Mouse (Mus musculus) liver, embryonic 14.5 days (tissue): ENCODE data around the gene Dock4. TPM values are rescaled to one million over a fixed set of nuclear protein-coding genes. Genes with fewer than 3 reads are reported as not detected.

Experiments used
- ATAC-seq: fragments of 200-750 bp; cut with Nextera tagmentation; 2 replicates; pipeline ENCODE4 v1.8.0; 2017; ENCODE audit warnings: moderate number of reproducible peaks, mild to moderate bottlenecking, moderate library complexity; ENCODE audit not compliant: insufficient read depth
- DNase-seq, 3 experiments: peaks; one replicate each; pipeline ENCODE4 v3.0.0-alpha.2; 2012 to 2013; ENCODE audit warnings: low read depth in 3 of 3, low spot score in 3 of 3
- H3K27ac ChIP-seq: fragments of 300-500 bp; sonication (generic); 2 replicates; pipeline ENCODE4 v1.5.1; 2014; ENCODE audit warnings: moderate library complexity, mild to moderate bottlenecking, control low read depth, inconsistent platforms
- H3K27me3 ChIP-seq: fragments of 300-500 bp; sonication (generic); 2 replicates; pipeline ENCODE4 v1.6.1; 2014; ENCODE audit warnings: mild to moderate bottlenecking, low read length, moderate library complexity; ENCODE audit not compliant: control insufficient read depth, insufficient read depth
- H3K36me3 ChIP-seq: fragments of 300-500 bp; sonication (generic); replicated peaks from 2 replicates; pipeline ENCODE4 v1.6.1; 2014; ENCODE audit warnings: low read depth; ENCODE audit not compliant: control insufficient read depth, insufficient read depth
- H3K4me1 ChIP-seq, 2 experiments: fragments of 200-500 bp in 1 of 2; fragments of 300-500 bp in 1 of 2; sonication (generic) in 1 of 2; replicated peaks; 2 replicates each; pipeline ENCODE4 v1.6.1; 2012 to 2014; ENCODE audit warnings: antibody characterized with exemption in 1 of 2, inconsistent platforms in 1 of 2, low read length in 1 of 2; ENCODE audit not compliant: control insufficient read depth in 2 of 2, insufficient read depth in 2 of 2
- H3K4me2 ChIP-seq: fragments of 300-500 bp; sonication (generic); 2 replicates; pipeline ENCODE4 v1.6.1; 2014; ENCODE audit warnings: low read depth, mild to moderate bottlenecking, control low read depth, moderate library complexity
- H3K4me3 ChIP-seq, 2 experiments: fragments of 200-500 bp in 1 of 2; fragments of 300-500 bp in 1 of 2; sonication (generic) in 1 of 2; 2 replicates each; pipeline ENCODE4 v1.5.1; 2012 to 2014; ENCODE audit warnings: low read depth in 2 of 2, low read length in 2 of 2, mild to moderate bottlenecking in 2 of 2, control low read depth in 1 of 2, inconsistent platforms in 1 of 2, moderate library complexity in 1 of 2; ENCODE audit not compliant: insufficient read depth in 1 of 2
- H3K9ac ChIP-seq: fragments of 300-500 bp; sonication (generic); replicated peaks from 2 replicates; pipeline ENCODE4 v1.6.1; 2014; ENCODE audit warnings: mild to moderate bottlenecking, control low read depth, moderate library complexity
- H3K9me3 ChIP-seq: fragments of 300-500 bp; sonication (generic); 2 replicates; pipeline ENCODE4 v1.6.1; 2016; ENCODE audit warnings: low read length, mixed read lengths; ENCODE audit not compliant: control insufficient read depth
- CTCF ChIP-seq: IDR thresholded peaks from 2 replicates; pipeline ENCODE4 v1.5.1; 2016; ENCODE audit warnings: antibody characterized with exemption, low read depth, control low read depth
- EP300 ChIP-seq: IDR thresholded peaks from 2 replicates; pipeline ENCODE4 v1.6.1; 2016; ENCODE audit warnings: antibody characterized with exemption, low read depth
- WGBS: fragments of 180-500 bp; shearing (Covaris S2); extraction: QIAGEN DNeasy Blood & Tissue Kit; methylation state at CpG from one replicate; pipeline ENCODE4 v1.1.7; 2014; ENCODE audit not compliant: insufficient replicate concordance; 5-methylcytosine and 5-hydroxymethylcytosine counted together
- polyA plus RNA-seq, 2 experiments: library from polyadenylated mRNA; depleted of rRNA in 1 of 2; stranded (reverse) in 1 of 2; unstranded in 1 of 2; fragments of >200 nt; fragmentation: Nextera tagmentation in 1 of 2; extraction: Ambion mirVana in 1 of 2; gene quantifications; 2 replicates each; pipeline versions ENCODE4 v1.2.1 to v1.2.3; 2012 to 2014

Dock4 gene
- polyA plus RNA-seq, 2 experiments: 0.49 to 0.57 TPM

DNA sequence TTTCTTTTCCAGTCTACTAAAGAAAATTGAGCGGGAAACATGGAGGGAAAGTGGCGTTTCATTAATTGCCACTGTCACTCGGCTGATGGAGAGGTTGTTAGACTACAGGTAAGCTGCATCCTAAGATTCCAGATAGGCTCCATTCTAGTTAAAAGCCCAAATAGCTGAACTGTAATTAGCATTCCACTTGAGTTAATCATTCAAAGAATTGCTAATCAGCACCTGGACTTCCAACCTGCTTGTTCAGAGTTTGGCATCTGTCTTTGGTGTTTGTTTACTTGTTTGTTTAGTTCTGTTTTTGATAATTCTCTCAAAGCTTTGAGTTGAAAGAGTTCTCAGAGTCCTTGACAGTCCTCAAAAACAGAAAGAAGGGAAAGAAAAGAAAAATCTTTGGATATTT, 349.0 kb downstream of the Dock4 start:
- H3K27me3 ChIP-seq: no peaks in the 10 kb centered on the region
- H3K4me3 ChIP-seq: no peak overlapping the region
- no peaks in the 10 kb centered on the region for H3K36me3 ChIP-seq
- no peak for TF ChIP-seq CTCF
- TF ChIP-seq EP300: no peak
- H3K4me2 ChIP-seq: no peak overlapping the region
- DNase-seq (no peak), ATAC-seq (no peak)
- peaks cover 2 to 12% of the 10 kb centered on the region in 2 experiments; a peak in 2 of 4 replicates for H3K4me1 ChIP-seq
- H3K9me3 ChIP-seq: no peaks in the 10 kb centered on the region
- no peak overlapping the region for H3K27ac ChIP-seq
- WGBS: 71% methylated on average over 3 of the region's 3 CpGs
- no peak overlapping the region for H3K9ac ChIP-seq

DNA sequence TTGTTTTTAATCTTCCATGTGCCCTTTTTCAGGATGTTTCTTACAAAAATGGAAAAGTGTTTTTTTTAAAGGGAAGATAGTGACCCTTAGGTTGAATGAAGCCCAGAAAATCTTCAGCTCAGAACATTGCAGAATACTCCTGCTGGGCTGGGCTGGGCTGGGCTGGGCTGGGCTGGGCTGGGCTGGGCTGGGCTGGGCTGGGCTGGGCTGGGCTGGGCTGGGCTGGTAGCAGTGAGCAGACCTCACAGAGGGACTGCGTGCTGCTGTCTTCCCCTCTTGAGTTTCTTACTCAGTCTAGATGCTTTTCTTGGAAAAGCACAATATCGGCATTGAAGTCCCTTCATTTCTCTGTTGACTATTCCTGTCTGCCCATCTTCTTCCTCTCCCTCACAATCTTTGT, 350.0 kb downstream of the Dock4 start:
- DNase-seq: no peak
- no peaks in the 10 kb centered on the region for H3K36me3 ChIP-seq
- TF ChIP-seq EP300 (no peak), CTCF (no peak)
- H3K4me3 ChIP-seq: no peak overlapping the region
- H3K4me2 ChIP-seq: no peak overlapping the region
- no peaks in the 10 kb centered on the region for H3K27me3 ChIP-seq
- H3K4me1 ChIP-seq: peaks cover 2 to 12% of the 10 kb centered on the region in 2 experiments; a peak in 2 of 4 replicates
- H3K9me3 ChIP-seq: no peaks in the 10 kb centered on the region
- no peak overlapping the region for H3K9ac ChIP-seq
- no peak for ATAC-seq
- WGBS: 26% methylated on average over 2 of the region's 2 CpGs
- no peak overlapping the region for H3K27ac ChIP-seq

DNA sequence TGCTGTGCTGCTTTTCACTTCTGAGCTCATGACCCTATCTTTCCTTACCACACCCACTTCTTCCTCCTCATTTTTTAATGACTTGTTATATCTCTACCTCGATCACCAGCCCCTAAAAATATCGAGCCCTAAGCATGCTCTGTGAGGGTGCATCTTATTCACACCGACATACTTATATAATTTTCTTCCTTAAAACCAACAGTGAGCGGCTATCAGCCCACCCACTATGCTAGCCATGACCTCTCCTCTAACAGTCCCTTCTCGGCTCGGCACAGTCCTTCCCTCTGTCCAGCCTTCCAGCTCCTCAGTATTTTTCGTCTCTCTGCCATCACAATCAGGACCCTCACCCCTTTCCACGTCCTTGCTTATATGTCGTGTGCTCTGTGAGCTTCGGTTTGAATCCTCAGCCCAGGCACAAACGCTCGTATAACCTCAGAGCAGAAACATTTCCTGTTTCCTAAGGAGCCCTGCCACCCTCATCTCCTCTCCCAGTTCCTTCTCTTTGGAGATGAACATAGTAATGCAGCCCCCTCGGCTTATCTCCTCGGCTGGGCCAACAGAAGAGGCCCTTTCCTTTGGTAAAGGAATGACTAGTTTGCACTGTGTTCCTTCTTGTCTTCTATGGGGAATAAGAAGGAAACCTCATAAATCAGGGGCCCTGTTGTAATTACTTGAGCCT, 351.2 kb downstream of the Dock4 start:
- H3K27me3 ChIP-seq: no peaks in the 10 kb centered on the region
- TF ChIP-seq EP300 (no peak), CTCF (no peak)
- H3K36me3 ChIP-seq: no peaks in the 10 kb centered on the region
- peaks cover 2 to 12% of the 10 kb centered on the region in 2 experiments; a peak in 2 of 4 replicates for H3K4me1 ChIP-seq
- ATAC-seq (no peak), DNase-seq (no peak)
- no peak overlapping the region for H3K27ac ChIP-seq
- H3K4me2 ChIP-seq: no peak overlapping the region
- H3K9ac ChIP-seq: no peak overlapping the region
- no peak overlapping the region for H3K4me3 ChIP-seq
- 8% methylated on average over 14 of the region's 14 CpGs for WGBS
- H3K9me3 ChIP-seq: no peaks in the 10 kb centered on the region

DNA sequence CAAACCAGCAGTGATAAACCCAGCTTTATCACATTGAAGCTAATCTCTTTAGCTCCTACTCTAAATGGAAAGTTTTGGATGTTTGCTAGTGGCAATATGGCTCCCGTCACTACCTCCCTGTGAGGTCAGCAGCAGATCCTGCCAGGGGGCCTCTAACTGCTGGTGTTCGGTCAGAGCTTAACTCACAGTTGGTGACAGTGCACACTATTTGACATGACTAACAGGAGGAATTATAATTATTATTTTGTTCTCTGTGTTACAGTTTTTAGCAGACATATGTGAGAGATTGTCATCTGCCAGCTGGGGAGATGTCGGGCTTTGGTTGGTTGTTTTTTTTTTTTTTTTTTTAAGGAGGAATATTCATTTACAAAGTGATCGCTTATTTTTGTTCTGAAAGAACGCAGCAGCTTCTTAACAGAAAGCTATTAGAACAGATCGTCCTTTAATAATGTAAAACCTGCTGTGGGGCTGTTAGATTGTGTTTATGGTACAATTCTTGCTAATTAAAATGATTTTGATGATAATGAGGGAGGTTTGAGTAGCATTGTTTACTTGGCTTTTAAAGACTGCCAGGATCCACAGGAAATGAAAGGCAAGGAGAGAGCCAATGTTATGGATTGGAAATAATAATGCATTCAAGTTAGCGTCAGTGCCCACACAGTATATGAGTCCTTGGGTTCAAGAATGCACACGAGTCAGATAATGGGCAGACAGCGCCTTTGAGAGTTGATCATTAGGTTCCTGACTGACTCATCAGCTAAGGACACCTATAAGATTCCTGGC, 352.0 kb downstream of the Dock4 start:
- no peak overlapping the region for H3K4me2 ChIP-seq
- no peak for ATAC-seq
- H3K9me3 ChIP-seq: no peaks in the 10 kb centered on the region
- DNase-seq: no peak
- H3K27me3 ChIP-seq: no peaks in the 10 kb centered on the region
- H3K9ac ChIP-seq: no peak overlapping the region
- H3K36me3 ChIP-seq: no peaks in the 10 kb centered on the region
- H3K4me3 ChIP-seq: no peak overlapping the region
- H3K27ac ChIP-seq: no peak overlapping the region
- peaks cover 2 to 12% of the 10 kb centered on the region in 2 experiments; a peak in 2 of 4 replicates for H3K4me1 ChIP-seq
- WGBS: 59% methylated on average over 9 of the region's 9 CpGs
- TF ChIP-seq EP300: no peak
- no peak for TF ChIP-seq CTCF

DNA sequence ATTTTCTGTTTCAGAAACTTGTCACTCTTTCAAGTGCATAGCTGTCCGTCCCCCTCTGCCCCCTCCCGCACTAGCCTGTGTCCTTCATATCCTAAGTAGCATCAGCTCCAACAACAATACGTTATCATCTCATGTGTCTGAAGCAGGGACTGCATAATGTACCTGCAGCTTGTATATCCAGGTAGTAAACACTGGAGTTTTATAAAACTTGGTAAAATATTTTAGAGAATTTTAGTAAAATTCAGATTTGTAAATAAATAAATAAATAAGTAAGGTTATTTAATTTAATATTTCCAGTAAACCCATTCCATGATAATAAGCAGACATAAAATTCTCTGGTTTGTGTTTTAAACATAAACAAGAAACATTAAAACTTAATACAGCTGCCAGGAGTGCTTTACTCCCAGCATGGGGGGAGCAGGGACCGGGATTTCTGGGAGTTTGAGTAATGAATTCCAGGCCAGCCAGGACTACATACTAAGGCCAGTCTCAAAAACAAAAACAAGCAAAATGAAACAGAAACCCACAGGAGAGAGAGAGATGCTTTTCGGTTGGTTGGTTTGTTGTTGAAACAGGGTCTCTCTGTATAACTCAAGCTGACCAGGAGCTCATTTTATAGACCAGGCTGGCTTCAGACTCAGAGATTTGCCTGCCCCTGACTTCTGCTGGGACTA, 352.7 kb downstream of the Dock4 start:
- Histone ChIP-seq H3K27ac (no peak overlapping the region), H3K4me3 (no peak overlapping the region), H3K27me3 (no peaks in the 10 kb centered on the region), H3K36me3 (no peaks in the 10 kb centered on the region), H3K4me1 (peaks cover 2 to 12% of the 10 kb centered on the region in 2 experiments; a peak in 2 of 4 replicates), H3K9ac (no peak overlapping the region), H3K9me3 (no peaks in the 10 kb centered on the region), H3K4me2 (no peak overlapping the region)
- no peak for ATAC-seq
- no peak for DNase-seq
- TF ChIP-seq CTCF: no peak
- no peak for TF ChIP-seq EP300
- WGBS: 66% methylated on average over 5 of the region's 5 CpGs
